Mouse (Mus musculus): ENCODE data around the gene Agpat2.

- no peak for TF ChIP-seq CTCF (IDR thresholded peaks at IDR 0.05; ENCODE audit: low read depth)
- TF ChIP-seq EP300 (IDR thresholded peaks at IDR 0.05; ENCODE audit: low read depth), result no peak
These were observed 23.9 kb upstream of the Agpat2 start, which contains the start of gene Fam69b for GRCm38 (mm10) chr2:26627921-26628739.
